Mouse (Mus musculus): ENCODE measurements around the gene Wsb2. TPM values are rescaled to one million over a fixed set of nuclear protein-coding genes. Genes with fewer than 3 reads are reported as not detected.
"Not testable (repeated sequence)": the region's sequence is repeated elsewhere in the genome, so short reads cannot be mapped to it uniquely, and the experiment has no call there.

Gene Wsb2
- polyA plus RNA-seq, 2 experiments = 14.1 to 15.3 TPM

DNA sequence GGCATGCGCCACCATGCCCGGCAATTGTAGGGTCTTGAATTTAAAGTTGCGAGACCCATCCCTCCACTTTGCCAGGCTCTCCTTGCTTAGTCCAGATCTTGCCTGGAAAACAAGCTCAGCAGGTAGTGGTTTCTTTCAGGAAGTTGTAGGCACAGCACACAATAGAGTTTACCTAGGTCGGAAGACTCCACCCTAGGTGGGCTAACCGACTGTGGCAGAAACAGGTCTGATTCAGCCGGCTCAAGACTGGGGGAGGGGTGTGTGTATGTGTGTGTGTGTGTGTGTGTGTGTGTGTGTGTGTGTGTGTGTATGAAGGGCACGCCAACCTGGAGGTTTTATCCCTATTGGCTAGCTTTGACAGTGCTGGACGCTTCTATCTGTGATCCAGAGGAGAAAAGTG, 46.5 kb downstream of the Wsb2 start:
- H3K36me3 ChIP-seq (replicated peaks; ENCODE audit: control insufficient read depth, insufficient read depth, low read depth) = no peaks in the 10 kb centered on the region
- DNase-seq (ENCODE audit: low read depth in 3 of 3, low spot score in 3 of 3) = no peak
- no peak overlapping the region for H3K4me2 ChIP-seq (ENCODE audit: low read depth)
- H3K9ac ChIP-seq (replicated peaks) = no peak overlapping the region
- no peak overlapping the region for H3K4me3 ChIP-seq (ENCODE audit: insufficient read depth in 1 of 2, low read depth in 2 of 2, low read length in 2 of 2)
- H3K27me3 ChIP-seq (ENCODE audit: control insufficient read depth, insufficient read depth, low read length) = no peaks in the 10 kb centered on the region
- TF ChIP-seq EP300 (IDR thresholded peaks at IDR 0.05; ENCODE audit: low read depth) = no peak
- no peak for TF ChIP-seq CTCF (IDR thresholded peaks at IDR 0.05; ENCODE audit: low read depth)
- no peak overlapping the region for H3K27ac ChIP-seq
- H3K4me1 ChIP-seq (replicated peaks; ENCODE audit: control insufficient read depth in 2 of 2, insufficient read depth in 2 of 2, low read length in 1 of 2) = no peaks in the 10 kb centered on the region
- no peaks in the 10 kb centered on the region for H3K9me3 ChIP-seq (ENCODE audit: control insufficient read depth, low read length)
- 64% methylated on average over 8 of the region's 8 CpGs for WGBS (ENCODE audit: insufficient replicate concordance)
- ATAC-seq (ENCODE audit: insufficient read depth) = no peak

DNA sequence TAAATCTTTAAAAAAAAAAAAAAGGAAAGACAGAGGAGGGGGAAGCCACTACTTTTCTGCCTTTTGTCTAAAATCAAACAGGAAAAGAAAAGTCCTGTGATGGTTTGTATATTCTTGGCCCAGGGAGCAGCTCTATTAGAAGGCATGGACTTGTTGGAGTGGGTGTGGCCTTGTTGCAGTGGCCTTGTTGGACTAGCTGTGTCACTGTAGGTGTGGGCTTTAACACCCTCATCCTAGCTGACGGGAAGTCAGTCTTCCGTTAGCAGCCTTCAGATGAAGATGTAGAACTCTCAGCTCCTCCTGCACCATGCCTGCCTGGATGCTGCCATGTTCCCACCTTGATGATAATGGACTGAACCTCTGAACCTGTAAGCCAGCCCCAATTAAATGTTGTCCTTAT, 47.6 kb downstream of the Wsb2 start:
- H3K4me1 ChIP-seq (replicated peaks; ENCODE audit: control insufficient read depth in 2 of 2, insufficient read depth in 2 of 2, low read length in 1 of 2); H3K4me2 ChIP-seq (ENCODE audit: low read depth); H3K9ac ChIP-seq (replicated peaks); H3K27ac ChIP-seq; ATAC-seq (ENCODE audit: insufficient read depth); H3K4me3 ChIP-seq (ENCODE audit: insufficient read depth in 1 of 2, low read depth in 2 of 2, low read length in 2 of 2); H3K9me3 ChIP-seq (ENCODE audit: control insufficient read depth, low read length); DNase-seq (ENCODE audit: low read depth in 3 of 3, low spot score in 3 of 3); H3K27me3 ChIP-seq (ENCODE audit: control insufficient read depth, insufficient read depth, low read length); H3K36me3 ChIP-seq (replicated peaks; ENCODE audit: control insufficient read depth, insufficient read depth, low read depth): not testable (repeated sequence)
- WGBS (ENCODE audit: insufficient replicate concordance) = 66% methylated on average over 2 of the region's 2 CpGs

DNA sequence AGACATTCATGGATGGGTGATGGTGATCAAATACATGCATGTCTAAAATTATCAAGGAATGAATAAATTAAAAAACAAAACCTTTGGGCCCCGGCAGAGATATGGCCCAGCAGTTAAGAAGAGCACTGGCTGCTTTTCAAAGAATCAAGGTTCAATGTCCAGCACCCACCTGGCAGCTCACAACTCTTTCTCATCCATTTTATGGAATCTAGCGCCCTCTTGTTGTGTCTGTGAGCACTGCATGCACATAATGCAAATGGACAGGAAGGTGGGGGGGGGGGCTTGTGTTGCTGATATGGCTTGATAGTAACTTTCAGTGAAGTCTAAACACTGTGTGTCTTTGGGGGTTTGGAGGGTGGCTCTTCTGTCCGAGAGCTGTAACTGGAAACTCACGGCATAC, 51.1 kb downstream of the Wsb2 start:
- Histone ChIP-seq H3K4me2 (ENCODE audit: low read depth) (no peak overlapping the region), H3K36me3 (replicated peaks; ENCODE audit: control insufficient read depth, insufficient read depth, low read depth) (no peaks in the 10 kb centered on the region), H3K4me1 (replicated peaks; ENCODE audit: control insufficient read depth in 2 of 2, insufficient read depth in 2 of 2, low read length in 1 of 2) (no peaks in the 10 kb centered on the region), H3K27ac (no peak overlapping the region), H3K27me3 (ENCODE audit: control insufficient read depth, insufficient read depth, low read length) (peaks cover 17% of the 10 kb centered on the region), H3K9ac (replicated peaks) (no peak overlapping the region), H3K9me3 (ENCODE audit: control insufficient read depth, low read length) (no peaks in the 10 kb centered on the region), H3K4me3 (ENCODE audit: insufficient read depth in 1 of 2, low read depth in 2 of 2, low read length in 2 of 2) (no peak overlapping the region)
- ATAC-seq (ENCODE audit: insufficient read depth) (no peak), DNase-seq (ENCODE audit: low read depth in 3 of 3, low spot score in 3 of 3) (peak in 2 of 3 experiments; percentile 24 to 30)
- 48% methylated on average over 4 of the region's 4 CpGs for WGBS (ENCODE audit: insufficient replicate concordance)
- TF ChIP-seq EP300 (IDR thresholded peaks at IDR 0.05; ENCODE audit: low read depth) (no peak), CTCF (IDR thresholded peaks at IDR 0.05; ENCODE audit: low read depth) (peak; percentile 72)

DNA sequence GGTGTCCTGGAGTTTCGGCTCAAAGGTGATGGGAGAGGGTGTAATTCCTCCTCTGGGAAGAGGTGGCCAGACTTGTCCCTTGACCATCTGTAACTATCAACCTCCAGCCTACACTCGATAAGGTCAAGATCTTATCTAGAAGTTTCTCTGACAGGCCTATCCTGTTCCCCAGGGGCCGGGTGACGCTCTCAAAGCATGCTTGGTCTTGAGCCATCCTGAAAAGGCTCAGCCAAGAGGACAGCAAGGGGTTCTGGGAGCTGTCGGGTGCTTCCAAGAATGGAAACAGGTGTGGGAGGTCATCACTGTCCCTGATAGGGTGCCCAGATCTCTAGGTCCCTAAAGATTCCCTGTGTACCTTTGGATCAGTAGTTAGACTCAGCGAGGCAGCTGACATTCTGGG, 52.3 kb downstream of the Wsb2 start:
- no peak for TF ChIP-seq EP300 (IDR thresholded peaks at IDR 0.05; ENCODE audit: low read depth)
- no peak for TF ChIP-seq CTCF (IDR thresholded peaks at IDR 0.05; ENCODE audit: low read depth)

DNA sequence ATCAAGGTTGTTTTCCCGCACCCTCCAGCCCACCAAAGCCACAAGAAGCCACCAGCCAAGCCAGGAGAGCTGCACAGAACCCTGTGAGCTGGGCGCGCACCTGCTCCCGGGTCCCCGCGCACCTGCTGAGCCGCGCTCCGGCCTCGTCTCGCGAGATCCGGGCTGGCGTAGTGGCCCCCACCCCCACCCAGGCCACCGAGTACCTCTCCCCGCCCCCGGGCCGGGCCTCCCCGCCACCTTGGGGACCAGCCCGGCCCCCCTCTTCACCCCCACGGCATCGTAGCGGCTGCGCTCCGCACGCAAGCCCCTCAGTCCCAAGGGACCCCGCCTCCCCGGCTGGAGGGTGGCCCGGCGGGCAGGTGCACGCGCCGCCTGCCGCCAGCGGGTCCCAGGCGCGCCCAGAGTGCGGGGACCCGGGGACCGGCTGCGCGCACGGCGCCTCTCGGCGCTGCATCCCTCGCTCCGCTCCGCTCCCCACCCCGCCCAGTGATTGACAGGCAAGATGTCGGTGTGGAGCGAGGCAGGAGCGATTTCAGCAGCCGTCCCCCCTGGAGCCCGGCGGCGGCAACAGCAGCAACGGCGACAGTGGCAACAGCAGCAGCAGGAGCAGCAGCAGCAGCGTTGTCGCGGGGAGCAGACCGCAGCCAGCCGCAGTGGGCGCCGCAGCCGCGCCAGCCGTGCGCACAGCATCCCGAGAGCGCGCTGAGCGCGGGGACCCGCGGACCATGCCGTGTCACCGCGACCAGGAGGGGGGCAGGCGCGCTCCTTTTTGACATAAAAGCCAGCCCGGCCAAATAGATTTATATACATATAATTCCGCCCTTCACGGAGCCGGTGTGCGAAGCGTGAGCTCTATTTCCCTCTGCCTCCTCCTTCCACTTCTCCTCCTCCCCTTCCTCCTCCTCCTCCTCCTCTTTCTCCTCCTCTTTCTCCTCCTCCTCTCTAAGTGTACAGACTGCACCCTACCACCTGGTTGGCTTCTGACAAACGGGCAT, 56.7 kb downstream of the Wsb2 start, which contains the start of gene Ksr2:
TSS of gene Ksr2 (plus strand) at position 494 of the 995 bp plus-strand sequence.
- peak within 1 kb of the TSS; percentile 57 for H3K4me2 ChIP-seq (ENCODE audit: low read depth)
- ATAC-seq (ENCODE audit: insufficient read depth) = no peak
- peak within 1 kb of the TSS; percentile 1 to 46; a peak in 3 of 4 replicates for H3K4me3 ChIP-seq (ENCODE audit: insufficient read depth in 1 of 2, low read depth in 2 of 2, low read length in 2 of 2)
- DNase-seq (ENCODE audit: low read depth in 3 of 3, low spot score in 3 of 3) = no peak
- TF ChIP-seq EP300 (IDR thresholded peaks at IDR 0.05; ENCODE audit: low read depth) = no peak
- H3K9ac ChIP-seq (replicated peaks) = no peak within 1 kb of the TSS
- H3K9me3 ChIP-seq (ENCODE audit: control insufficient read depth, low read length) = no peaks in the 10 kb centered on the region
- H3K4me1 ChIP-seq (replicated peaks; ENCODE audit: control insufficient read depth in 2 of 2, insufficient read depth in 2 of 2, low read length in 1 of 2) = no peaks in the 10 kb centered on the region
- H3K36me3 ChIP-seq (replicated peaks; ENCODE audit: control insufficient read depth, insufficient read depth, low read depth) = no peaks in the 10 kb centered on the region
- under 1% methylated on average over 88 of the region's 89 CpGs for WGBS (ENCODE audit: insufficient replicate concordance)
- peaks cover 46% of the 10 kb centered on the region for H3K27me3 ChIP-seq (ENCODE audit: control insufficient read depth, insufficient read depth, low read length)
- H3K27ac ChIP-seq = no peak within 1 kb of the TSS

More for the DNA sequence above, 52.3 kb downstream of the Wsb2 start:
- Histone ChIP-seq H3K36me3 (replicated peaks; ENCODE audit: control insufficient read depth, insufficient read depth, low read depth) (no peaks in the 10 kb centered on the region), H3K4me1 (replicated peaks; ENCODE audit: control insufficient read depth in 2 of 2, insufficient read depth in 2 of 2, low read length in 1 of 2) (no peaks in the 10 kb centered on the region), H3K4me3 (ENCODE audit: insufficient read depth in 1 of 2, low read depth in 2 of 2, low read length in 2 of 2) (no peak overlapping the region), H3K27me3 (ENCODE audit: control insufficient read depth, insufficient read depth, low read length) (peaks cover 29% of the 10 kb centered on the region), H3K27ac (no peak overlapping the region), H3K9ac (replicated peaks) (no peak overlapping the region), H3K9me3 (ENCODE audit: control insufficient read depth, low read length) (no peaks in the 10 kb centered on the region), H3K4me2 (ENCODE audit: low read depth) (no peak overlapping the region)
- ATAC-seq (ENCODE audit: insufficient read depth) (no peak), DNase-seq (ENCODE audit: low read depth in 3 of 3, low spot score in 3 of 3) (no peak)
- 29% methylated on average over 6 of the region's 6 CpGs for WGBS (ENCODE audit: insufficient replicate concordance)
